Mouse (Mus musculus) liver, embryonic 13.5 days (tissue): Measurements from ENCODE around the gene Gprc5c. TPM values are rescaled to one million over a fixed set of nuclear protein-coding genes. Genes with fewer than 3 reads are reported as not detected.

Experiments used
- ATAC-seq: fragments of 200-750 bp; cut with Nextera tagmentation; 2 replicates; pipeline ENCODE4 v1.8.0; 2017; ENCODE audit warnings: low read depth, mild to moderate bottlenecking, moderate number of reproducible peaks, moderate library complexity
- DNase-seq: peaks from one replicate; pipeline ENCODE4 v3.0.0; 2022
- H3K27ac ChIP-seq: fragments of 300-500 bp; sonication (generic); 2 replicates; pipeline ENCODE4 v1.5.1; 2015; ENCODE audit warnings: moderate library complexity, mild to moderate bottlenecking, inconsistent platforms
- H3K27me3 ChIP-seq: fragments of 300-500 bp; sonication (generic); 2 replicates; pipeline ENCODE4 v1.6.1; 2015; ENCODE audit warnings: mild to moderate bottlenecking, inconsistent platforms
- H3K36me3 ChIP-seq: fragments of 300-500 bp; sonication (generic); 2 replicates; pipeline ENCODE4 v1.6.1; 2015; ENCODE audit warnings: mild to moderate bottlenecking, inconsistent platforms
- H3K4me1 ChIP-seq: fragments of 300-500 bp; sonication (generic); replicated peaks from 2 replicates; pipeline ENCODE4 v1.6.1; 2015; ENCODE audit warnings: inconsistent platforms
- H3K4me2 ChIP-seq: fragments of 300-500 bp; sonication (generic); 2 replicates; pipeline ENCODE4 v1.6.1; 2015; ENCODE audit warnings: inconsistent platforms, mild to moderate bottlenecking, moderate library complexity
- H3K4me3 ChIP-seq: fragments of 300-500 bp; sonication (generic); replicated peaks from 2 replicates; pipeline ENCODE4 v1.5.1; 2015; ENCODE audit warnings: mild to moderate bottlenecking, inconsistent platforms
- H3K9ac ChIP-seq: fragments of 300-500 bp; sonication (generic); 2 replicates; pipeline ENCODE4 v1.6.1; 2015; ENCODE audit warnings: mild to moderate bottlenecking, inconsistent platforms
- H3K9me3 ChIP-seq: fragments of 300-500 bp; sonication (generic); replicated peaks from 2 replicates; pipeline ENCODE4 v1.6.1; 2016; ENCODE audit warnings: inconsistent platforms
- WGBS: fragments of 180-500 bp; shearing (Covaris S2); methylation state at CpG from one replicate; pipeline ENCODE4 v1.1.7; 2015; ENCODE audit not compliant: insufficient replicate concordance; 5-methylcytosine and 5-hydroxymethylcytosine counted together
- polyA plus RNA-seq: library from polyadenylated mRNA; unstranded; fragments of >200 nt; fragmentation: Nextera tagmentation; extraction: Ambion mirVana; gene quantifications from 2 replicates; pipeline ENCODE4 v1.2.1, GENCODE M21; 2015

Gene Gprc5c
- polyA plus RNA-seq, 1 experiment from 2014 or later, result 11.3 TPM

DNA sequence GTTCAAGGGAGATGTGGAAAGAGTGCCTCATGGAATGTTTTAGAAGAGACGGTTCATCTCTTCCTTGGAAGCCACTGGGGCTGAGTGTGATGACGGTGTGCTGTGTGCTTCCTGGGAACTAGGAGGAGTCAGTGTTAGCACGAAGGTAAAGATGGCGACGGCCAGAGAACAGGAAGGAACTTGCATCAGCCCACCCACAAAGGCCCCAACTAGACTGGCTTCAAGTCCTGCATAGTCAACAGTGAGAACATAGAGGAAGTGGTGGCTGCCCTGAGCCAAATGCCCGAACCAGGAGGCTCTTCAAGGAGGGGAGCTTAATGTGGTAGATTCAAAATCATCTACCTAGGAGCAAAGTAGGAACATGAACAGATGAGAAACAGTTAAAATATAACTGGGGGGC lies 66.2 kb downstream of the Gprc5c start:
- H3K9me3 ChIP-seq, result no peaks in the 10 kb centered on the region
- no peak overlapping the region for H3K9ac ChIP-seq
- no peak overlapping the region for H3K4me3 ChIP-seq
- no peak overlapping the region for H3K27ac ChIP-seq
- no peak overlapping the region for H3K4me2 ChIP-seq
- DNase-seq, result no peak
- no peaks in the 10 kb centered on the region for H3K36me3 ChIP-seq
- H3K4me1 ChIP-seq, result no peaks in the 10 kb centered on the region
- 32% methylated on average over 6 of the region's 6 CpGs for WGBS
- no peak for ATAC-seq
- H3K27me3 ChIP-seq, result no peaks in the 10 kb centered on the region

Other genes with a start within 250 kb of the Gprc5c start
- 1,120 and 1,164 TPM in 2 replicates for gene Rpl38, start 182.6 kb upstream of the Gprc5c start, polyA plus RNA-seq
- gene Ttyh2, start 175.7 kb upstream of the Gprc5c start, polyA plus RNA-seq, result 5.9 and 7.1 TPM in 2 replicates
- gene Dnaic2, start 123.7 kb upstream of the Gprc5c start, polyA plus RNA-seq, result 0.06 TPM in 1 of 2 replicates, not detected in the other
- gene Kif19a, start 85.8 kb upstream of the Gprc5c start, polyA plus RNA-seq, result 0.07 and 0.12 TPM in 2 replicates
- 0.07 and 0.13 TPM in 2 replicates for gene Btbd17, start 55.2 kb upstream of the Gprc5c start, polyA plus RNA-seq
- not detected in 2 replicates for gene Gpr142, start 52.2 kb upstream of the Gprc5c start, polyA plus RNA-seq
- gene Cd300a, start 38.9 kb downstream of the Gprc5c start, polyA plus RNA-seq, result 4.0 and 5.5 TPM in 2 replicates
- 0.50 and 0.72 TPM in 2 replicates for gene Cd300lb, start 83.2 kb downstream of the Gprc5c start, polyA plus RNA-seq
- 0.16 TPM in 1 of 2 replicates, not detected in the other for gene Cd300c, start 118.0 kb downstream of the Gprc5c start, polyA plus RNA-seq
- 0.48 and 0.59 TPM in 2 replicates for gene Cd300ld, start 138.8 kb downstream of the Gprc5c start, polyA plus RNA-seq
- 4.2 and 4.9 TPM in 2 replicates for gene Cd300c2, start 150.7 kb downstream of the Gprc5c start, polyA plus RNA-seq
- not detected in 2 replicates for gene Cd300ld2, start 165.0 kb downstream of the Gprc5c start, polyA plus RNA-seq
- not detected in 2 replicates for gene Cd300ld4, start 175.9 kb downstream of the Gprc5c start, polyA plus RNA-seq
- gene Cd300ld5, start 186.6 kb downstream of the Gprc5c start, polyA plus RNA-seq, result not detected in 2 replicates
- not detected in 2 replicates for gene Cd300ld3, start 197.3 kb downstream of the Gprc5c start, polyA plus RNA-seq
- 0.68 and 0.82 TPM in 2 replicates for gene Cd300e, start 211.0 kb downstream of the Gprc5c start, polyA plus RNA-seq
- 3.3 and 3.6 TPM in 2 replicates for gene Rab37, start 240.3 kb downstream of the Gprc5c start, polyA plus RNA-seq